Mouse (Mus musculus) lung, postnatal 0 days (tissue): ENCODE results near the gene Nat8.

Experiments
- CTCF ChIP-seq: IDR thresholded peaks from 2 replicates; pipeline ENCODE4 v1.5.1; 2016; ENCODE audit warnings: antibody characterized with exemption, mild to moderate bottlenecking
- EP300 ChIP-seq: IDR thresholded peaks from 2 replicates; pipeline ENCODE4 v1.6.1; 2016; ENCODE audit warnings: antibody characterized with exemption, mild to moderate bottlenecking, control low read depth

DNA sequence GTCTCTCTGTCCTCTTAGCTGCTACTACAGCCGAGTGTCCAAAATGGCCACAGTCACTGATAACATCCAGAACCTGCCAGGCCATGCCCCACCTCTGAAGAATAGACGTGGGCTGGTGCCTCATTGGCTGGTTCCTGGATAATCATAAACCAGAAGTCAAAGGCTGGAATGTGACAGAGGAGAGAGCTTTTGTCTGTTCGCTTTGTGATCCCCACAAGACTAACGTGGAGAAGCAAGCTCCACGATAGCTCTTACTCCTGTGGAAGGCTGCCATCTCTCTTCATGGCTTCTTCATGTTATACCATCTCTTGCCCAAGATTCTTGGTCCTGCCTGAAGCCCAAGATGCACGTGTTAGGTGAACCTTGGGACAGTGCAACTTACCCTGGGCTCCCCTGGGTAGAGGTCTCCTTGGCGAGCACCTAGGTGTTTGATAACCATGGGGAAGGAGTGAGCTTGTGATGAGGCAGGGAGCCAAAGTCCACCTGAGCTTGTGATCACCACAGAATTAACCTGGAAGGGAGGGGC, at the start of gene Nat8:
- no peak for TF ChIP-seq CTCF
- no peak for TF ChIP-seq EP300
